ENCODE assay signal across 27 mouse cellular contexts in the genomic region with DNA sequence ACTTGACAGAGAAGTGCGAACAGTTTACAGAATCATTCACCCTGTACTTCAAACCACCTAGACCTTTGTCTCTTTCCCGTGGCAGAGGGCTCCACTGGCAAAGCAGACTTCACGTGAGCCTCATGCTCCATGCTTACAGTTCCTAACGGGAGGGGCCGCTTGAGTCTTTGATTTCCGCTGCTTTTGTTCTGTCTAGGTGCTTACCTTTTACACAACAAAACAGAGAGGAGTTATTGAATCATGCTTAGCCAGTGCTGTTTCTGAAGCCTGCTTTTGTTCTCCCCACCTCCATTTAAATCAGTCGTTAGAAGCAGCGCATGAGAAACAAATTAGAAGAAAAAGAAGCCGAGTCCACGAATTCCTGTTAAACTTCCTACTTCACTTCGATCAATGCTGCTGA.
A peak's percentile ranks its signal among the peaks of the same experiment; 100 is the strongest.
DNase-seq lines count a peak whose midpoint lies in the region; ATAC-seq lines count a peak whose summit lies in the region.
"Had no signal": no experiment of that assay in that cellular context is flagged by ENCODE, and none has a peak within 500 bp of the region (broad histone marks: within the 10 kb centered on the region; RNA-seq: fewer than 3 reads in every experiment).

No protein-coding gene starts in this region.

- H3K9ac ChIP-seq in intestine, embryonic 14.5 days (ENCODE audit: low read length) = 0 out of 2 replicates have a peak overlapping the region, but pooled peaks have one; percentile 13
- no peak overlapping the region for H3K9ac ChIP-seq in intestine, embryonic 16.5 days (ENCODE audit: low read depth, low read length)
- H3K9ac ChIP-seq in embryonic facial prominence, embryonic 14.5 days (ENCODE audit: low read depth, low read length) = no peak overlapping the region
- H3K9ac ChIP-seq in stomach, embryonic 15.5 days = no peak overlapping the region
- H3K9ac ChIP-seq: heart, embryonic 13.5 days; kidney, embryonic 15.5 days; liver, embryonic 13.5 days; midbrain, embryonic 13.5 days had no signal

- no peak overlapping the region; the same call in 1 of the 2 replicates for H3K27ac ChIP-seq in intestine, embryonic 14.5 days (ENCODE audit: low read depth)
- H3K27ac ChIP-seq in intestine, embryonic 16.5 days (ENCODE audit: low read length) = no peak overlapping the region
- peak overlapping the region; percentile 75 for H3K27ac ChIP-seq in embryonic facial prominence, embryonic 14.5 days (replicated peaks; ENCODE audit: low read depth, low read length)
- no peak overlapping the region for H3K27ac ChIP-seq in stomach, embryonic 15.5 days
- H3K27ac ChIP-seq: heart, adult 2 months; heart, embryonic 13.5 days; hindbrain, postnatal 0 days; kidney, embryonic 15.5 days; left cerebral cortex, adult 2 months; liver, embryonic 13.5 days; midbrain, embryonic 13.5 days had no signal

- peaks cover 12% of the 10 kb centered on the region for H3K4me1 ChIP-seq in intestine, embryonic 14.5 days (replicated peaks; ENCODE audit: control insufficient read depth, insufficient read depth, low read length)
- 0 out of 2 replicates have a peak, but pooled peaks cover 3% of the 10 kb centered on the region for H3K4me1 ChIP-seq in intestine, embryonic 16.5 days (ENCODE audit: control insufficient read depth, insufficient read depth, low read length)
- peaks cover 11% of the 10 kb centered on the region for H3K4me1 ChIP-seq in embryonic facial prominence, embryonic 14.5 days (ENCODE audit: control insufficient read depth, insufficient read depth, low read length)
- peaks cover under 1% of the 10 kb centered on the region; the same call in 1 of the 2 replicates for H3K4me1 ChIP-seq in stomach, embryonic 15.5 days
- H3K4me1 ChIP-seq: liver, embryonic 13.5 days had no signal

- no peaks in the 10 kb centered on the region for H3K27me3 ChIP-seq in intestine, embryonic 14.5 days (replicated peaks; ENCODE audit: control insufficient read depth, insufficient read depth, low read length)
- H3K27me3 ChIP-seq in intestine, embryonic 16.5 days (replicated peaks; ENCODE audit: control insufficient read depth, insufficient read depth, low read length) = no peaks in the 10 kb centered on the region
- H3K27me3 ChIP-seq in embryonic facial prominence, embryonic 14.5 days (replicated peaks; ENCODE audit: control insufficient read depth, insufficient read depth, low read length) = no peaks in the 10 kb centered on the region
- no peaks in the 10 kb centered on the region for H3K27me3 ChIP-seq in stomach, embryonic 15.5 days (replicated peaks)
- H3K27me3 ChIP-seq: CH12.LX; heart, embryonic 13.5 days; midbrain, embryonic 13.5 days had no signal

- no peak for DNase-seq in intestine, embryonic 14.5 days (ENCODE audit: low spot score)
- DNase-seq in ZHBTc4 (ENCODE audit: low read depth, low spot score) = peak; percentile 84
- DNase-seq in embryonic facial prominence, embryonic 14.5 days (ENCODE audit: low spot score) = peak; percentile 31
- no peak for DNase-seq in layer of hippocampus, postnatal 25 days (ENCODE audit: extremely low spot score in 1 of 2, low spot score in 1 of 2)
- no peak for DNase-seq in left cerebral cortex, postnatal 4 days
- DNase-seq: adrenal gland, postnatal 36 days; B cell, adult 2 months; cerebellum, postnatal 14 days; gastrocnemius, postnatal 36 days; heart, adult 2 months; heart, postnatal 14 days; kidney, adult 11 months; kidney, postnatal 4 days; liver, embryonic 13.5 days; lung, adult 2 months; lung, postnatal 14 days; right cerebral cortex, postnatal 14 days; thymus, adult 18-20 months; thymus, postnatal 4 days had no signal

- WGBS in intestine, embryonic 14.5 days = 29% methylated on average over 11 of the region's 11 CpGs
- whole genome bisulfite sequencing in intestine, embryonic 16.5 days = 39% methylated on average over 11 of the region's 11 CpGs
- WGBS in embryonic facial prominence, embryonic 14.5 days = 41% methylated on average over 11 of the region's 11 CpGs
- WGBS in stomach, embryonic 15.5 days = 29% methylated on average over 11 of the region's 11 CpGs

- intact Hi-C loops in left cerebral cortex, postnatal 4 days (cut with DNase I) = no loop called here

- no peak for ATAC-seq in intestine, embryonic 14.5 days (replicated peaks; ENCODE audit: low FRiP score, low TSS enrichment, low read depth)
- ATAC-seq in intestine, embryonic 16.5 days = no peak
- ATAC-seq in embryonic facial prominence, embryonic 14.5 days (ENCODE audit: low read depth) = no peak
- no peak for ATAC-seq in stomach, embryonic 15.5 days (ENCODE audit: insufficient read depth, low FRiP score, low read depth)
- ATAC-seq: hindbrain, postnatal 0 days; midbrain, embryonic 13.5 days had no signal

- H3K36me3 ChIP-seq in intestine, embryonic 14.5 days (ENCODE audit: control insufficient read depth, insufficient read depth, low read length) = no peaks in the 10 kb centered on the region
- H3K36me3 ChIP-seq in intestine, embryonic 16.5 days (ENCODE audit: control insufficient read depth, insufficient read depth, low read length) = no peaks in the 10 kb centered on the region
- H3K36me3 ChIP-seq in embryonic facial prominence, embryonic 14.5 days (ENCODE audit: control insufficient read depth, insufficient read depth, low read length) = no peaks in the 10 kb centered on the region
- no peaks in the 10 kb centered on the region for H3K36me3 ChIP-seq in stomach, embryonic 15.5 days
- H3K36me3 ChIP-seq: heart, embryonic 13.5 days; kidney, embryonic 15.5 days; liver, embryonic 13.5 days; midbrain, embryonic 13.5 days had no signal

- H3K4me2 ChIP-seq in intestine, embryonic 14.5 days (ENCODE audit: low read length) = peak overlapping the region; percentile 33
- no peak overlapping the region for H3K4me2 ChIP-seq in intestine, embryonic 16.5 days (ENCODE audit: low read depth, low read length)
- 0 out of 2 replicates have a peak overlapping the region, but pooled peaks have one; percentile 2 for H3K4me2 ChIP-seq in embryonic facial prominence, embryonic 14.5 days (ENCODE audit: low read depth, low read length)
- 0 out of 2 replicates have a peak overlapping the region, but pooled peaks have one; percentile 6 for H3K4me2 ChIP-seq in stomach, embryonic 15.5 days
- H3K4me2 ChIP-seq: heart, embryonic 13.5 days; kidney, embryonic 15.5 days; liver, embryonic 13.5 days; midbrain, embryonic 13.5 days had no signal

- H3K4me3 ChIP-seq in intestine, embryonic 14.5 days (ENCODE audit: low read depth, low read length) = no peak overlapping the region
- H3K4me3 ChIP-seq in intestine, embryonic 16.5 days (ENCODE audit: low read length) = no peak overlapping the region
- no peak overlapping the region for H3K4me3 ChIP-seq in embryonic facial prominence, embryonic 14.5 days (ENCODE audit: low read depth, low read length)
- H3K4me3 ChIP-seq in stomach, embryonic 15.5 days (replicated peaks) = no peak overlapping the region
- H3K4me3 ChIP-seq: heart, adult 2 months; heart, embryonic 13.5 days; kidney, embryonic 15.5 days; left cerebral cortex, adult 2 months; liver, embryonic 13.5 days; midbrain, embryonic 13.5 days had no signal

- no peaks in the 10 kb centered on the region for H3K9me3 ChIP-seq in intestine, embryonic 14.5 days (ENCODE audit: control insufficient read depth, low read length)
- H3K9me3 ChIP-seq in intestine, embryonic 16.5 days (ENCODE audit: control insufficient read depth, low read length) = no peaks in the 10 kb centered on the region
- H3K9me3 ChIP-seq in embryonic facial prominence, embryonic 14.5 days (ENCODE audit: control insufficient read depth, low read length) = no peaks in the 10 kb centered on the region
- no peaks in the 10 kb centered on the region for H3K9me3 ChIP-seq in stomach, embryonic 15.5 days
- H3K9me3 ChIP-seq: heart, embryonic 13.5 days; kidney, embryonic 15.5 days; liver, embryonic 13.5 days; midbrain, embryonic 13.5 days had no signal

Comparison
In these comparisons a context has a peak if more than half of its experiments do, and no peak if none do; other contexts are left out.
1. DNase-seq: peak in ZHBTc4 (single experiment) and embryonic facial prominence, embryonic 14.5 days (single experiment); none in intestine, embryonic 14.5 days (single experiment), layer of hippocampus, postnatal 25 days (0 of 2) and left cerebral cortex, postnatal 4 days (single experiment).